Mouse (Mus musculus): ENCODE results near the gene Grin2a. TPM values are rescaled to one million over a fixed set of nuclear protein-coding genes. Genes with fewer than 3 reads are reported as not detected.

Gene Grin2a
- polyA plus RNA-seq, 1 experiment from 2014 or later = 0.65 TPM

DNA sequence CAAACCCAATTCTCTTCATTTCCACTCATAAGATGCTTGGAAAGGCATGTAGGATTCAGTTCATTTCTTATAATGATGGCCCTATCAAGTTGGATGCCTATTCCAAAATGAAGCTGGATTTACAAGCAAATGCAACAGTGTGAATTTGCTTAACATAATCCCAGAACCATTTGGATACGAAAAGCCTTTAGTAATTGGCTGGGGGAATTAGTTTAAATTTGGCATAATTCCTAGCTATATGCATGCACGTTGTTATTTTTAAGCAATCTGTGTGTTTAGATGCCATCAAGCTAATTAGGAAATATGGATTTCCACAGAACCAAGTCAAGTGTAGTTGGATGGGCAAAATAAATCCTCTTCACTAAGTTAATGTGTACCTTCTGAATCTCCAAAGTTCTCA is 411.4 kb downstream of the Grin2a start:
- H3K27me3 ChIP-seq (ENCODE audit: control insufficient read depth, insufficient read depth, low read length) = no peaks in the 10 kb centered on the region
- H3K36me3 ChIP-seq (ENCODE audit: control insufficient read depth, insufficient read depth, low read length) = no peaks in the 10 kb centered on the region
- no peak for ATAC-seq (ENCODE audit: insufficient read depth, low FRiP score)
- H3K4me3 ChIP-seq (replicated peaks; ENCODE audit: low read length) = no peak overlapping the region
- H3K9me3 ChIP-seq (replicated peaks; ENCODE audit: control insufficient read depth, low read length) = no peaks in the 10 kb centered on the region
- H3K4me1 ChIP-seq (ENCODE audit: control insufficient read depth, insufficient read depth, low read length) = no peaks in the 10 kb centered on the region
- 76% methylated on average over 2 of the region's 2 CpGs for WGBS
- H3K27ac ChIP-seq (ENCODE audit: low read length) = no peak overlapping the region
- H3K9ac ChIP-seq (ENCODE audit: low read length) = no peak overlapping the region
- H3K4me2 ChIP-seq (ENCODE audit: low read depth, low read length) = no peak overlapping the region

DNA sequence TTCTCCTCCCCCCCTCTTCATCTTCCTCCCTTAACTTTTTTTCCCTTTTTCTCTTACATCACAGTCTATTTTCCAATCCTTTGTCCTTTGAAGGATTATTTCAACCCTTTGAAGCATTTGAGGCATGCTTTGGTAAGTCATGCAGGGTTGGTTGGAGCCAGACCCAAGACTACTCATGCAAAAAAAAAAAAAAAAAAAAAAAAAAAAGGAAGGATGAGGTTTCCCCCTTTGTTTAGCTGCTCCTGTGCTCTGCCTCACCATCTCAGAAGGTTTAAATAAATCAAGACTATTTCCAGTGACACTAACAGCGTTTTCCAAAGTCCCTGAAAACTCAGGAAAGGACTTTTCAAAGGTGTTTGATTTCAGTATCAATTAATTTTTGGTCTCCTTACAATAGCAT is 423.6 kb downstream of the Grin2a start:
- no peaks in the 10 kb centered on the region for H3K36me3 ChIP-seq (ENCODE audit: control insufficient read depth, insufficient read depth, low read length)
- H3K27me3 ChIP-seq (ENCODE audit: control insufficient read depth, insufficient read depth, low read length) = no peaks in the 10 kb centered on the region
- WGBS = 26% methylated on average over 1 of the region's 1 CpGs
- no peak overlapping the region for H3K9ac ChIP-seq (ENCODE audit: low read length)
- H3K27ac ChIP-seq (ENCODE audit: low read length) = no peak overlapping the region
- ATAC-seq (ENCODE audit: insufficient read depth, low FRiP score) = no peak
- no peaks in the 10 kb centered on the region for H3K9me3 ChIP-seq (replicated peaks; ENCODE audit: control insufficient read depth, low read length)
- H3K4me1 ChIP-seq (ENCODE audit: control insufficient read depth, insufficient read depth, low read length) = no peaks in the 10 kb centered on the region
- H3K4me3 ChIP-seq (replicated peaks; ENCODE audit: low read length) = no peak overlapping the region
- no peak overlapping the region for H3K4me2 ChIP-seq (ENCODE audit: low read depth, low read length)

- H3K4me3 ChIP-seq (replicated peaks; ENCODE audit: low read length) = no peak overlapping the region
- H3K36me3 ChIP-seq (ENCODE audit: control insufficient read depth, insufficient read depth, low read length) = no peaks in the 10 kb centered on the region
- H3K4me2 ChIP-seq (ENCODE audit: low read depth, low read length) = no peak overlapping the region
- WGBS = 28% methylated on average over 2 of the region's 2 CpGs
- H3K4me1 ChIP-seq (ENCODE audit: control insufficient read depth, insufficient read depth, low read length) = no peaks in the 10 kb centered on the region
- H3K27me3 ChIP-seq (ENCODE audit: control insufficient read depth, insufficient read depth, low read length) = no peaks in the 10 kb centered on the region
- no peak overlapping the region for H3K9ac ChIP-seq (ENCODE audit: low read length)
- no peaks in the 10 kb centered on the region for H3K9me3 ChIP-seq (replicated peaks; ENCODE audit: control insufficient read depth, low read length)
- no peak overlapping the region for H3K27ac ChIP-seq (ENCODE audit: low read length)
- no peak for ATAC-seq (ENCODE audit: insufficient read depth, low FRiP score)
Measured at GRCm38 (mm10) chr16:9567286-9567685, 428.1 kb downstream of the Grin2a start.

GRCm38 (mm10) chr16:9561816-9562215 is 433.5 kb downstream of the Grin2a start:
- 4% methylated on average over 1 of the region's 1 CpGs for whole genome bisulfite sequencing
- ATAC-seq (ENCODE audit: insufficient read depth, low FRiP score) = no peak
- H3K36me3 ChIP-seq (ENCODE audit: control insufficient read depth, insufficient read depth, low read length) = no peaks in the 10 kb centered on the region
- H3K4me2 ChIP-seq (ENCODE audit: low read depth, low read length) = no peak overlapping the region
- no peak overlapping the region for H3K9ac ChIP-seq (ENCODE audit: low read length)
- H3K27ac ChIP-seq (ENCODE audit: low read length) = no peak overlapping the region
- no peaks in the 10 kb centered on the region for H3K27me3 ChIP-seq (ENCODE audit: control insufficient read depth, insufficient read depth, low read length)
- no peak overlapping the region for H3K4me3 ChIP-seq (replicated peaks; ENCODE audit: low read length)
- no peaks in the 10 kb centered on the region for H3K4me1 ChIP-seq (ENCODE audit: control insufficient read depth, insufficient read depth, low read length)
- no peaks in the 10 kb centered on the region for H3K9me3 ChIP-seq (replicated peaks; ENCODE audit: control insufficient read depth, low read length)

DNA sequence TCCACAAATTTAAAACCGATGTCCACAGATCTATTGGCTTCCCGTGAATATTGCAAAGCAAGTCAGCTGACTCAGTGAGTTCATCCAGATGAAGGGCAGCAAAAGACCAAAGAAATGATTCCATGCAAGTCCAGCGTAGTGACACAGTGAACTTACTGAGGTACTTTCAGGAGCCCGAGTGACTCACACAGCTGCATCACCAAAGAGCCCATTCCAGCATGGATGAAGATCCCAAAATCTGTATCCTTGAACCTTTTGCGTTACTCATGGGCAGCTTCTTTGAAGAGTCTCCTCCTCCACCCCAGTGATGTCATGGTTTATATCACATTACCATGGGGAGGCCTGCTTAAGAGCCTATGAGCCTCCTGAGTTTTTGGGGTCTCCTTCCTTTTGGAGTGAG is 460.2 kb downstream of the Grin2a start:
- Histone ChIP-seq H3K4me1 (ENCODE audit: control insufficient read depth, insufficient read depth, low read length) (no peaks in the 10 kb centered on the region), H3K27ac (ENCODE audit: low read length) (no peak overlapping the region), H3K9me3 (replicated peaks; ENCODE audit: control insufficient read depth, low read length) (no peaks in the 10 kb centered on the region), H3K27me3 (ENCODE audit: control insufficient read depth, insufficient read depth, low read length) (no peaks in the 10 kb centered on the region), H3K9ac (ENCODE audit: low read length) (no peak overlapping the region), H3K36me3 (ENCODE audit: control insufficient read depth, insufficient read depth, low read length) (no peaks in the 10 kb centered on the region), H3K4me2 (ENCODE audit: low read depth, low read length) (no peak overlapping the region), H3K4me3 (replicated peaks; ENCODE audit: low read length) (no peak overlapping the region)
- WGBS = 88% methylated on average over 5 of the region's 5 CpGs
- no peak for ATAC-seq (ENCODE audit: insufficient read depth, low FRiP score)

GRCm38 (mm10) chr16:9533564-9534332 is 461.6 kb downstream of the Grin2a start:
- Histone ChIP-seq H3K9ac (ENCODE audit: low read length) (no peak overlapping the region), H3K36me3 (ENCODE audit: control insufficient read depth, insufficient read depth, low read length) (no peaks in the 10 kb centered on the region), H3K27ac (ENCODE audit: low read length) (no peak overlapping the region), H3K9me3 (replicated peaks; ENCODE audit: control insufficient read depth, low read length) (no peaks in the 10 kb centered on the region), H3K27me3 (ENCODE audit: control insufficient read depth, insufficient read depth, low read length) (no peaks in the 10 kb centered on the region), H3K4me1 (ENCODE audit: control insufficient read depth, insufficient read depth, low read length) (no peaks in the 10 kb centered on the region), H3K4me3 (replicated peaks; ENCODE audit: low read length) (no peak overlapping the region), H3K4me2 (ENCODE audit: low read depth, low read length) (no peak overlapping the region)
- ATAC-seq (ENCODE audit: insufficient read depth, low FRiP score) = no peak
- WGBS = 68% methylated on average over 9 of the region's 9 CpGs

GRCm38 (mm10) chr16:9532843-9533532 is 462.4 kb downstream of the Grin2a start:
- 69% methylated on average over 6 of the region's 6 CpGs for WGBS
- ATAC-seq (ENCODE audit: insufficient read depth, low FRiP score) = no peak
- no peaks in the 10 kb centered on the region for H3K4me1 ChIP-seq (ENCODE audit: control insufficient read depth, insufficient read depth, low read length)
- H3K36me3 ChIP-seq (ENCODE audit: control insufficient read depth, insufficient read depth, low read length) = no peaks in the 10 kb centered on the region
- H3K9me3 ChIP-seq (replicated peaks; ENCODE audit: control insufficient read depth, low read length) = no peaks in the 10 kb centered on the region
- H3K27me3 ChIP-seq (ENCODE audit: control insufficient read depth, insufficient read depth, low read length) = no peaks in the 10 kb centered on the region
- H3K4me3 ChIP-seq (replicated peaks; ENCODE audit: low read length) = no peak overlapping the region
- no peak overlapping the region for H3K9ac ChIP-seq (ENCODE audit: low read length)
- no peak overlapping the region for H3K27ac ChIP-seq (ENCODE audit: low read length)
- no peak overlapping the region for H3K4me2 ChIP-seq (ENCODE audit: low read depth, low read length)

DNA sequence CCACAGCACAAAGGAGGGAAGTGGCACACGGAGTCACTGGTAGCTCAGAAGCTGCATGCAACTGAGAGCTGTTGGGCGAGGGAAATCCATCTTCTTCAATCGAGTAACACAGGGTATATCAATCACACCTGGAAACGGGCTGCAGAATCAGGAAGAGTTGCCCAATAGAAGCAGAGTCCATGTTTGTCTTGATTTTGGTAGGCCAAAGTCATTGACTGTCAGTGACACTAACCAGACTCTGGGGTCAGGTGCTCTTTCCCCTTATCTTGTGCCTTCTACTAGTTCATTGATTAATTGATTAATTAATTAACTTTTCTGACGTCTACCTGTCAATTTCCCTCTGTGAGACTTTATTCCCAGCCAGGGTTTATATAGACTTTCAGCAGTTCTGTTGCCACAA is 468.1 kb downstream of the Grin2a start:
- no peak for ATAC-seq (ENCODE audit: insufficient read depth, low FRiP score)

DNA sequence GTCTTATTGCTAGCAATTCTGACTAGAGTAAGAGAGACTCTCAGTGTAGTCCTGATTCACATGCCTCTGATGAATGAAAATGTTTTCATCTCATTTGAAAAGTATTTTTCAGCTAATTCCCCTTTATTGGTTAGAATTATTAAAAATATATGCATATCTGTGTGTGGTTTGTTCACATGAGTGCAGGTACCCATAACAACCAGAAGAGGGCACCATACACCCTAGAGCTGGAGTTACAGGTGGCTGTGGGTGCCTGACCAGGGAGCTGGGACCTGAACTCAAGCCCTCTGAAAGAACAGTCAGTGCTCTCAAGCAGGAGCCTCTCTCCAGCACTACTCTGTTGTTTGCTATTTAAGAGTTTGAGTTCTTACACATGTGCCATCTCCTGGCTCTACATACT is 472.0 kb downstream of the Grin2a start:
- H3K9me3 ChIP-seq (replicated peaks; ENCODE audit: control insufficient read depth, low read length) = no peaks in the 10 kb centered on the region
- H3K4me2 ChIP-seq (ENCODE audit: low read depth, low read length) = no peak overlapping the region
- no peaks in the 10 kb centered on the region for H3K27me3 ChIP-seq (ENCODE audit: control insufficient read depth, insufficient read depth, low read length)
- no peaks in the 10 kb centered on the region for H3K4me1 ChIP-seq (ENCODE audit: control insufficient read depth, insufficient read depth, low read length)
- H3K9ac ChIP-seq (ENCODE audit: low read length) = no peak overlapping the region
- no peak for ATAC-seq (ENCODE audit: insufficient read depth, low FRiP score)
- H3K4me3 ChIP-seq (replicated peaks; ENCODE audit: low read length) = no peak overlapping the region
- no peaks in the 10 kb centered on the region for H3K36me3 ChIP-seq (ENCODE audit: control insufficient read depth, insufficient read depth, low read length)
- no peak overlapping the region for H3K27ac ChIP-seq (ENCODE audit: low read length)

More for the DNA sequence above, 468.1 kb downstream of the Grin2a start:
- Histone ChIP-seq H3K9me3 (replicated peaks; ENCODE audit: control insufficient read depth, low read length) (no peaks in the 10 kb centered on the region), H3K4me1 (ENCODE audit: control insufficient read depth, insufficient read depth, low read length) (no peaks in the 10 kb centered on the region), H3K27ac (ENCODE audit: low read length) (no peak overlapping the region), H3K4me3 (replicated peaks; ENCODE audit: low read length) (no peak overlapping the region), H3K27me3 (ENCODE audit: control insufficient read depth, insufficient read depth, low read length) (no peaks in the 10 kb centered on the region), H3K36me3 (ENCODE audit: control insufficient read depth, insufficient read depth, low read length) (no peaks in the 10 kb centered on the region), H3K9ac (ENCODE audit: low read length) (no peak overlapping the region), H3K4me2 (ENCODE audit: low read depth, low read length) (no peak overlapping the region)
- 52% methylated on average over 5 of the region's 5 CpGs for WGBS
